Mouse (Mus musculus) urinary bladder, postnatal 25 days (tissue): ENCODE data around the gene Carns1.
A peak's percentile ranks its signal among the peaks of the same experiment; 100 is the strongest.

Experiments
- DNase-seq: peaks from one replicate; pipeline ENCODE4 v3.0.0; 2022; ENCODE audit warnings: low spot score

Gene Carns1

GRCm38 (mm10) chr19:4201291-4201909 is 26.1 kb upstream of the Carns1 start, which contains the start of gene Rad9a:
TSS of gene Rad9a (minus strand) at chr19:4201662.
- peak; percentile 92 for DNase-seq

- DNase-seq, result no peak
These were observed 21.9 kb upstream of the Carns1 start for GRCm38 (mm10) chr19:4197180-4197579.

- no peak for DNase-seq
These were observed 21.3 kb upstream of the Carns1 start for GRCm38 (mm10) chr19:4196548-4196947.

- DNase-seq, result no peak
These were observed 20.8 kb upstream of the Carns1 start for GRCm38 (mm10) chr19:4196048-4196447.

GRCm38 (mm10) chr19:4194776-4195650 is 19.7 kb upstream of the Carns1 start:
- DNase-seq, result no peak

- no peak for DNase-seq
These were observed 18.9 kb upstream of the Carns1 start for GRCm38 (mm10) chr19:4194021-4194724.

- no peak for DNase-seq
These were observed 17.9 kb upstream of the Carns1 start for GRCm38 (mm10) chr19:4193129-4193528.

- no peak for DNase-seq
These were observed 17.1 kb upstream of the Carns1 start for GRCm38 (mm10) chr19:4192251-4192985.

- peak; percentile 99 for DNase-seq
These were observed 16.4 kb upstream of the Carns1 start, which contains the start of gene Ppp1ca for GRCm38 (mm10) chr19:4191528-4192250. TSS of gene Ppp1ca (plus strand) at chr19:4192065.

GRCm38 (mm10) chr19:4190831-4191334 is 15.6 kb upstream of the Carns1 start, which contains the start of gene Tbc1d10c:
TSS of gene Tbc1d10c (minus strand) at chr19:4191284.
- DNase-seq, result no peak

- no peak for DNase-seq
These were observed 13.9 kb upstream of the Carns1 start for GRCm38 (mm10) chr19:4189051-4189620.

GRCm38 (mm10) chr19:4187303-4187702 is 12.0 kb upstream of the Carns1 start:
- DNase-seq, result no peak

- no peak for DNase-seq
These were observed 10.0 kb upstream of the Carns1 start for GRCm38 (mm10) chr19:4184976-4185975.

- DNase-seq, result no peak
These were observed 8.4 kb upstream of the Carns1 start for GRCm38 (mm10) chr19:4183689-4184088.

GRCm38 (mm10) chr19:4181892-4182291 is 6.6 kb upstream of the Carns1 start:
- no peak for DNase-seq

GRCm38 (mm10) chr19:4180411-4180810 is 5.1 kb upstream of the Carns1 start:
- DNase-seq, result no peak

- DNase-seq, result no peak
These were observed 2.4 kb downstream of the Carns1 start for GRCm38 (mm10) chr19:4172925-4173324.

GRCm38 (mm10) chr19:4171393-4172290 is 3.6 kb downstream of the Carns1 start:
- DNase-seq, result no peak
